Comparison of ENCODE assay signal across 20 mouse cellular contexts in the genomic region with DNA sequence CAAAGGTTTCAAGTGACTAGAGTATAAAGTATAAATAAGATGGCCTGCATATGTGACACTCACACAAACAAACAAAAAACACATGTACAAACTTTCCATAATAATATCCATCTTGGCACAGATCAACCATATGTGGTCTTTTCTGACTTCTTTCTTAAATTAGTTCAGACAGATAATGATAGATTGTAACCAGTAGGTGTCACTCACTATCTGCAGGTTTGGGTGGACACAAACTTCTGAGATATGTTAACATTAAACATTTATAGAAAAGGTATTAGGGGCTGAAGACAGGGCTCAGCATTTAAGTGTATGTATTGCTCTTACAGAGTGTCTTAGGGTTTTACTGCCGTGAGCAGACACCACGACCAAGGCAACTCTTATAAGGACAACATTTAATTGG. TPM values are rescaled to one million over a fixed set of nuclear protein-coding genes. Genes with fewer than 3 reads are reported as not detected.
DNase-seq lines count a peak whose midpoint lies in the region; ATAC-seq and TF ChIP-seq lines count a peak whose summit lies in the region.
"Had no signal": no experiment of that assay in that cellular context is flagged by ENCODE, and none has a peak within 500 bp of the region (broad histone marks: within the 10 kb centered on the region; RNA-seq: fewer than 3 reads in every experiment).

No protein-coding gene starts in this region.

- peaks cover 3% of the 10 kb centered on the region for H3K36me3 ChIP-seq in kidney, postnatal 0 days (ENCODE audit: insufficient read depth, low read length)
- H3K36me3 ChIP-seq in midbrain, embryonic 14.5 days (ENCODE audit: control insufficient read depth, insufficient read depth, low read length): peaks cover 9% of the 10 kb centered on the region
- no peaks in the 10 kb centered on the region for H3K36me3 ChIP-seq in midbrain, embryonic 11.5 days (ENCODE audit: control insufficient read depth, insufficient read depth, low read length)
- H3K36me3 ChIP-seq: intestine, embryonic 15.5 days; stomach, embryonic 15.5 days had no signal

- H3K27ac ChIP-seq in kidney, postnatal 0 days: no peak overlapping the region
- H3K27ac ChIP-seq in midbrain, embryonic 14.5 days (replicated peaks; ENCODE audit: low read depth, low read length): no peak overlapping the region
- H3K27ac ChIP-seq in midbrain, embryonic 11.5 days (ENCODE audit: low read depth, low read length): no peak overlapping the region
- H3K27ac ChIP-seq: hindbrain, embryonic 12.5 days; intestine, embryonic 15.5 days; limb, embryonic 15.5 days; lung, embryonic 15.5 days; neural tube, embryonic 12.5 days; stomach, embryonic 15.5 days had no signal

- H3K4me2 ChIP-seq in kidney, postnatal 0 days (ENCODE audit: low read length): no peak overlapping the region
- no peak overlapping the region for H3K4me2 ChIP-seq in midbrain, embryonic 14.5 days (ENCODE audit: low read length)
- H3K4me2 ChIP-seq in midbrain, embryonic 11.5 days: no peak overlapping the region
- H3K4me2 ChIP-seq: hindbrain, embryonic 12.5 days; intestine, embryonic 15.5 days; limb, embryonic 15.5 days; lung, embryonic 15.5 days; neural tube, embryonic 12.5 days; stomach, embryonic 15.5 days had no signal

- TF ChIP-seq CTCF in kidney, postnatal 0 days (IDR thresholded peaks at IDR 0.05; ENCODE audit: low read depth): peak; percentile 65

- ATAC-seq in kidney, postnatal 0 days (replicated peaks; ENCODE audit: low FRiP score, low read depth): no peak
- ATAC-seq in midbrain, embryonic 14.5 days (ENCODE audit: low FRiP score, low TSS enrichment): no peak
- no peak for ATAC-seq in midbrain, embryonic 11.5 days (ENCODE audit: low FRiP score)
- ATAC-seq: forebrain, embryonic 14.5 days; intestine, embryonic 15.5 days had no signal

- DNase-seq in embryo, embryonic 11 days: peak; percentile 10
- no peak for DNase-seq in embryo, embryonic 10 days (ENCODE audit: low spot score)
- DNase-seq in kidney, postnatal 0 days (ENCODE audit: low spot score): peak; percentile 38
- no peak for DNase-seq in kidney, postnatal 4 days
- DNase-seq in midbrain, embryonic 14.5 days: peak; percentile 39
- DNase-seq in midbrain, embryonic 11.5 days (ENCODE audit: low spot score, missing footprints): no peak
- no peak for DNase-seq in urinary bladder, adult 2 months (ENCODE audit: low spot score)
- DNase-seq in cerebellum, adult 11-12 months: no peak
- DNase-seq: adrenal gland, postnatal 36 days; cerebellum, postnatal 10 days; gastrocnemius, postnatal 10 days; heart, adult 18-20 months had no signal

- no peak overlapping the region for H3K4me3 ChIP-seq in kidney, postnatal 0 days (replicated peaks; ENCODE audit: low read depth, low read length)
- H3K4me3 ChIP-seq in midbrain, embryonic 14.5 days (replicated peaks; ENCODE audit: low read depth, low read length): no peak overlapping the region
- no peak overlapping the region for H3K4me3 ChIP-seq in midbrain, embryonic 11.5 days (ENCODE audit: low read depth, low read length)
- H3K4me3 ChIP-seq: erythroblast, embryonic 14.5 days; hindbrain, embryonic 12.5 days; intestine, embryonic 15.5 days; limb, embryonic 15.5 days; lung, embryonic 15.5 days; neural tube, embryonic 12.5 days; stomach, embryonic 15.5 days had no signal

- H3K9me3 ChIP-seq in kidney, postnatal 0 days (replicated peaks; ENCODE audit: low read length): no peaks in the 10 kb centered on the region
- H3K9me3 ChIP-seq in midbrain, embryonic 14.5 days (ENCODE audit: control insufficient read depth, low read length): no peaks in the 10 kb centered on the region
- H3K9me3 ChIP-seq in midbrain, embryonic 11.5 days (ENCODE audit: control insufficient read depth, low read length): no peaks in the 10 kb centered on the region
- H3K9me3 ChIP-seq: hindbrain, embryonic 12.5 days; intestine, embryonic 15.5 days; limb, embryonic 15.5 days; lung, embryonic 15.5 days; neural tube, embryonic 12.5 days; stomach, embryonic 15.5 days had no signal

- H3K4me1 ChIP-seq in kidney, postnatal 0 days (replicated peaks; ENCODE audit: insufficient read depth, low read length): no peaks in the 10 kb centered on the region
- no peaks in the 10 kb centered on the region for H3K4me1 ChIP-seq in midbrain, embryonic 14.5 days (ENCODE audit: control insufficient read depth, insufficient read depth, low read length)
- no peaks in the 10 kb centered on the region for H3K4me1 ChIP-seq in midbrain, embryonic 11.5 days (ENCODE audit: control insufficient read depth, insufficient read depth, low read length)
- H3K4me1 ChIP-seq: hindbrain, embryonic 12.5 days; intestine, embryonic 15.5 days; limb, embryonic 15.5 days; lung, embryonic 15.5 days; neural tube, embryonic 12.5 days; stomach, embryonic 15.5 days had no signal

- no peak overlapping the region for H3K9ac ChIP-seq in kidney, postnatal 0 days (ENCODE audit: low read depth, low read length)
- no peak overlapping the region for H3K9ac ChIP-seq in midbrain, embryonic 14.5 days (replicated peaks; ENCODE audit: low read length)
- H3K9ac ChIP-seq in midbrain, embryonic 11.5 days (ENCODE audit: low read length): no peak overlapping the region
- H3K9ac ChIP-seq: hindbrain, embryonic 12.5 days; intestine, embryonic 15.5 days; limb, embryonic 15.5 days; lung, embryonic 15.5 days; neural tube, embryonic 12.5 days; stomach, embryonic 15.5 days had no signal

- no peaks in the 10 kb centered on the region for H3K27me3 ChIP-seq in kidney, postnatal 0 days (ENCODE audit: insufficient read depth, low read length)
- H3K27me3 ChIP-seq in midbrain, embryonic 14.5 days (ENCODE audit: control insufficient read depth, insufficient read depth, low read length): no peaks in the 10 kb centered on the region
- no peaks in the 10 kb centered on the region for H3K27me3 ChIP-seq in midbrain, embryonic 11.5 days (ENCODE audit: control insufficient read depth, insufficient read depth, low read length)
- H3K27me3 ChIP-seq: hindbrain, embryonic 12.5 days; intestine, embryonic 15.5 days; limb, embryonic 15.5 days; lung, embryonic 15.5 days; neural tube, embryonic 12.5 days; stomach, embryonic 15.5 days had no signal

- WGBS in kidney, postnatal 0 days: 64% methylated on average over 2 of the region's 2 CpGs
- 78% methylated on average over 2 of the region's 2 CpGs for WGBS in midbrain, embryonic 14.5 days
- 84% methylated on average over 2 of the region's 2 CpGs for WGBS in midbrain, embryonic 11.5 days

RNA-seq across cellular contexts. Expression of a gene that starts 18.7 kb away (rescaled TPM):
- 62.6 and 64.0 TPM in 2 replicates for polyA plus RNA-seq in kidney, postnatal 0 days (2015; fragmentation: Nextera tagmentation; extraction: Ambion mirVana)
- 64.1 and 68.6 TPM in 2 replicates for polyA plus RNA-seq in midbrain, embryonic 14.5 days (2014; fragmentation: Nextera tagmentation; extraction: Ambion mirVana)
- polyA plus RNA-seq in midbrain, embryonic 11.5 days (2014; fragmentation: Nextera tagmentation; extraction: Ambion mirVana): 71.6 and 76.7 TPM in 2 replicates
- 10.0 and 21.3 TPM in 2 replicates for polyA plus RNA-seq in urinary bladder, adult 2 months (2012; rRNA removed)

RNA-seq across cellular contexts. Expression of a gene that starts 21.8 kb away (rescaled TPM):
- polyA plus RNA-seq in kidney, postnatal 0 days (2015; fragmentation: Nextera tagmentation; extraction: Ambion mirVana): 27.2 and 28.0 TPM in 2 replicates
- polyA plus RNA-seq in midbrain, embryonic 14.5 days (2014; fragmentation: Nextera tagmentation; extraction: Ambion mirVana): 4.8 and 7.9 TPM in 2 replicates
- polyA plus RNA-seq in midbrain, embryonic 11.5 days (2014; fragmentation: Nextera tagmentation; extraction: Ambion mirVana): 2.7 and 3.1 TPM in 2 replicates
- polyA plus RNA-seq in urinary bladder, adult 2 months (2012; rRNA removed): 47.2 and 53.2 TPM in 2 replicates
- polyA plus RNA-seq: erythroblast, embryonic 14.5 days had no signal

RNA-seq across cellular contexts. Expression of a gene that starts 26.2 kb away (rescaled TPM):
- 170 and 180 TPM in 2 replicates for polyA plus RNA-seq in kidney, postnatal 0 days (2015; fragmentation: Nextera tagmentation; extraction: Ambion mirVana)
- 50.3 and 51.8 TPM in 2 replicates for polyA plus RNA-seq in midbrain, embryonic 14.5 days (2014; fragmentation: Nextera tagmentation; extraction: Ambion mirVana)
- polyA plus RNA-seq in midbrain, embryonic 11.5 days (2014; fragmentation: Nextera tagmentation; extraction: Ambion mirVana): 89.0 and 97.1 TPM in 2 replicates
- 126 and 144 TPM in 2 replicates for polyA plus RNA-seq in urinary bladder, adult 2 months (2012; rRNA removed)

Comparison
In these comparisons a context has a peak if more than half of its experiments do, and no peak if none do; other contexts are left out.
1. DNase-seq: peak in embryo, embryonic 11 days (single experiment), kidney, postnatal 0 days (single experiment) and midbrain, embryonic 14.5 days (single experiment); none in embryo, embryonic 10 days (single experiment), kidney, postnatal 4 days (0 of 2), midbrain, embryonic 11.5 days (single experiment), urinary bladder, adult 2 months (single experiment) and cerebellum, adult 11-12 months (single experiment).